Mouse (Mus musculus) layer of hippocampus, adult 8-10 months (tissue): ENCODE data around the gene Klk1b22. TPM values are rescaled to one million over a fixed set of nuclear protein-coding genes. Genes with fewer than 3 reads are reported as not detected.
"Not testable (repeated sequence)": the region's sequence is repeated elsewhere in the genome, so short reads cannot be mapped to it uniquely, and the experiment has no call there.

ENCODE experiments used
- DNase-seq, 2 experiments: peaks; one replicate each; pipeline ENCODE4 v3.0.0; 2022; ENCODE audit warnings: low spot score in 2 of 2
- total RNA-seq, 4 experiments: library from RNA; stranded (reverse); gene quantifications; 2 replicates each; pipeline ENCODE4 v1.2.4; 2022

Gene Klk1b22
- not detected for total RNA-seq

DNA sequence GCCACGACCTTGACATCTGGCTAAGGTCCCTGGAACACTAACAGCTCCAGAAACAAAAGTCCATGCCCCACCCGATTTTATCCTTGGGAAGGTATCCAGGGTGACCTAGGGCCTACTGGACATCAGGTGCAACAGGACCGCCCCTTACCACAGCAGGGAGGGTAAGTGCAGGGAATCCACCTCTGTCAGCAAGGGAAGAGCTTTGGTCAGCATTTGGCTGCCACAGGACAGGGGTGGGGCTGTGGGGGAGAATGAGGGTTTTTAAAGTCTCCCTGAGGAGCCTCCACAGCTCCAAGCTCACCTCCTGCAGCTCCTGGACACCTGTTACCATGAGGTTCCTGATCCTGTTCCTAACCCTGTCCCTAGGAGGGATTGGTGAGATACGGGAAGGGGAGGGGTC is at the start of gene Klk1b22:
Klk1b22 (plus strand) TSS at position 301 of the 400 bp plus-strand sequence.
- DNase-seq = no peak

DNA sequence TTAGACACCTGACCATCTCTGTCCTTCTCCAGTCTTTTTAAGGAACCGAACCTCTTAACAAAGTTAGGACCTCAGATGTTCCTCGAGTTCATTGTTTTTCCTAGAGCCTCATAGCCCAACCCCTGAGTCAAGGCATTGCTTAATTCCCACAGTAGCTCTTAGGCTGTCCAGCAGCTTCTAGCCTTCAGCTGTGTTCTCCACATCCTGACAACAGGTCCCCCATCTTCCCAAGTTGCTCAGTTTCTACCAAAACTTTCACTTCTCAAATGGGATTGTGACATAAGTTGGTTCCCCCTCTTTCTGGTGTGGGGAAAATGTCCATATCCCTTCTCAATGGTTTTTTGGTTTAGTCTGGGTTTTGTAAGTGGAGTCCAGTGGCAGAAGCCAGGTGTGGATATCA is 40.4 kb upstream of the Klk1b22 start:
- no peak for DNase-seq

DNA sequence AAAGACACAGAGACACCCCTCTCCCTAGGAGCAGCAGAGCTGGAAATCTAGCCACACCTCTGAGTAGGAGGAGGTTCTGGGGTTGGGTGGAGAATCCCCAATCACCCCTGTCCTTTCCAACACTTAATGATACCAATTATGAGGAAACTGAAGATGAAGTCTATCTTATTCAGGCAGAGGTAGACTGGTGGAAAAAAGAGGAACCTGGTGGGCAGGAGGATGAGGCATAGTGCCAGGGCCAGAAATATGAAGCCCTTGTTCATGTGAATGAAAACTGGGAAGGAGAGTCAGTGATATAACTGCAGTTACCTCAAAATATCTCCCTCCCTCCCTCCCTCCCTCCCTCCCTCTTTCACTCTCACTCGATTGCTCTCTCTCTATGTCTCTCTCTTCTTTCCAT is 34.8 kb upstream of the Klk1b22 start:
- no peak for DNase-seq

DNA sequence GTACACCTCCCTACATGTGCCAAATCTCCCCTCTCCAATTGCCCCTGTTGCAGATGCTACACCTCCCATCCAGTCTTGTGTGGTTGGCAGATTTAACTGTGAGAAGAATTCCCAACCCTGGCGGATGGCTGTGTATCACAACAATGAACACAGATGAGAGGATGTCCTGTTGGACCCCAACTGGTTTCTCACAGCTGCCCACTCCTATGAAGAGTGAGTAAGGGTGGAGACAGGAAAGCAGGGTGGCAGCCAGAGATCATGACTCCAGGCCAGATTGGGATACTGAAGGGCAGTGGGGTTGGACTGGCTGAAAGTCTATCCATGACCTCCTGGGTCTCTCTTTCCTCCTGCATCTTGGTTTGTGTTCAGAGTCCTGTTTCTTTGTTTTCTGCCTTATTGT is 16.4 kb upstream of the Klk1b22 start:
- DNase-seq = no peak

DNA sequence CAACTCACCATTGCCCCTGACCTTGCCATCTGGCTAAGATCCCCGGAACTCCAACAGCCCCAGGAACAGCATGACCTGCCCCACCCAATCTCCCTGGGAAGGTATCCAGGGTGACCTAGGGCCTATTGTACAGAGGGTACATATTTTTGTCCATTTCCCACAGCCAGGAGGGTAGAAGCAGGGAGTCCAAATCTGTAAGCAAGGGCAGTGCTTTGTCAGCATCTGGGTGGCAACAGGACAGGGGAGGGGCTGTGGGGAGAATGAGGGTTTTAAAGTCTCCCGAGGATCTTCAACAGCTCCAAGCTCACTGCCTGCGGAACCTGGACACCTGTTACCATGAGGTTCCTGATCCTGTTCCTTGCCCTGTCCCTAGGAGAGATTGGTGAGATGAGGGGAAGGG is 10.4 kb upstream of the Klk1b22 start, which contains the start of gene Klk1b21:
Klk1b21 (plus strand) TSS at position 301 of the 400 bp plus-strand sequence.
- not testable (repeated sequence) for DNase-seq

DNA sequence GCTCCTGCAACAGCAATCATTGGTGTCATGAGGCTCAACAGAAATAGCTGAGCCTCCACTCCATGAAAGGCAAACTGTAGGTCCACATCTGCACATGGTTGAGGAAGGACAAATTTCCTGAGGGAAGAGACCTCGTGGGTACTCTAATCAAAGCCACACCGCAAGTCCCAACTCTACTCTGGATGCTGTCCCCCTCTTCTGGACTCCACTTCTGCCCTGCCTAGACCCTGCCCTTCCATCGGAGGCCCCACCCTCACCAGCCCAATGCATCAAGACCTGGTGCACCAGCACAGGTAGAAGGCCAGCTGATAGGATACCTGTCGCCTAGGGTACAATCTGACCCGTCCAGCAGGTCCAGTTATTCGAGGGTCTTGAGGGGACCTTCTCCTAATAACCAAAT is 11.0 kb downstream of the Klk1b22 start:
- DNase-seq = no peak

DNA sequence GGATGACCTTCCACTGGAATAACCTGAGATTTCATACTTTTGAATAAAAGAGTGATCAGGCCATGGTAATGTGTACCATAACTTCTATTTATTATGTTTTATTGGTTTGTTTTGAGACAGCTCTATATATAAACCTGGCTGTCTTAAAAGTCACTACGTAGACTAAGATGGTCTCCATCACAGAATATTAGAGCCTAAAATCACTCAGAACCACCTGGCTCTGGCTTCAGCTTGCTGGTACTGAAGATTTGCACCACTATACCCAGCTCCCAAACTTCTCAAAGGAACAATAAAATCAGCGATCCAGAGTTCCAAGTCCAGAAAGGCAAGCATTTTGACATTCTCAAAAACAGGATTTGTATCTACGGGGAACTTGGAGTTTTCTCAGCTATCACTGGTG is 24.0 kb downstream of the Klk1b22 start, which contains the start of gene Klk1b16:
Klk1b16 (plus strand) TSS at position 301 of the 400 bp plus-strand sequence.
- DNase-seq = no peak

Other genes starting within 250 kb of the Klk1b22 start
- not detected for gene Klk4, start 231.5 kb upstream of the Klk1b22 start, total RNA-seq
- gene Klk15, start 178.9 kb upstream of the Klk1b22 start, total RNA-seq = not detected
- not detected for gene Klk1b8, start 162.0 kb upstream of the Klk1b22 start, total RNA-seq
- gene Klk1b1, start 145.9 kb upstream of the Klk1b22 start, total RNA-seq = not detected
- gene Klk1b9, start 136.6 kb upstream of the Klk1b22 start, total RNA-seq = not detected
- not detected for gene Klk1b11, start 116.8 kb upstream of the Klk1b22 start, total RNA-seq
- gene Klk1b26, start 100.5 kb upstream of the Klk1b22 start, total RNA-seq = not detected
- not detected for gene Klk1b27, start 60.4 kb upstream of the Klk1b22 start, total RNA-seq
- gene Klk1b21, start 10.3 kb upstream of the Klk1b22 start, total RNA-seq = not detected
- not detected for gene Klk1b16, start 24.1 kb downstream of the Klk1b22 start, total RNA-seq
- not detected for gene Klk1b24, start 75.6 kb downstream of the Klk1b22 start, total RNA-seq
- gene Klk1b3, start 85.5 kb downstream of the Klk1b22 start, total RNA-seq = not detected
- not detected for gene Klk1b4, start 94.8 kb downstream of the Klk1b22 start, total RNA-seq
- not detected for gene Klk1b5, start 103.3 kb downstream of the Klk1b22 start, total RNA-seq
- not detected for gene Klk1, start 112.7 kb downstream of the Klk1b22 start, total RNA-seq
- gene Gm36864, start 123.5 kb downstream of the Klk1b22 start, total RNA-seq = not detected
- gene 1700028J19Rik, start 134.0 kb downstream of the Klk1b22 start, total RNA-seq = 1 to 10 TPM; 1.3 to 2.4 (median 1.7) TPM
- 10 to 100 TPM; 76.7 to 94.0 (median 85.5) TPM for gene 2410002F23Rik, start 134.0 kb downstream of the Klk1b22 start, total RNA-seq
- not detected for gene Acp4, start 144.7 kb downstream of the Klk1b22 start, total RNA-seq
- gene Gm15517, start 148.8 kb downstream of the Klk1b22 start, total RNA-seq = not detected
- gene Clec11a, start 194.2 kb downstream of the Klk1b22 start, total RNA-seq = 1 to 10 TPM; 3.6 to 4.2 (median 3.6) TPM
- gene Shank1, start 197.6 kb downstream of the Klk1b22 start, total RNA-seq = 100 to 1,000 TPM; 568 to 623 (median 583) TPM